Mouse (Mus musculus) forebrain, embryonic 10.5 days (tissue): ENCODE measurements around the gene Arv1. TPM values are rescaled to one million over a fixed set of nuclear protein-coding genes. Genes with fewer than 3 reads are reported as not detected.

ENCODE experiments used
- DNase-seq: peaks from one replicate; pipeline ENCODE4 v3.0.0-alpha.2; 2017; ENCODE audit warnings: low spot score; ENCODE audit errors: extremely low spot score
- H3K27ac ChIP-seq: fragments of 300-500 bp; sonication (generic); 2 replicates; pipeline ENCODE4 v1.5.1; 2016; ENCODE audit warnings: mild to moderate bottlenecking
- H3K27me3 ChIP-seq: fragments of 300-500 bp; sonication (generic); 2 replicates; pipeline ENCODE4 v1.6.1; 2016; ENCODE audit warnings: mild to moderate bottlenecking; ENCODE audit not compliant: poor library complexity, severe bottlenecking
- H3K36me3 ChIP-seq: fragments of 300-500 bp; sonication (generic); replicated peaks from 2 replicates; pipeline ENCODE4 v1.6.1; 2016; ENCODE audit warnings: mild to moderate bottlenecking, moderate library complexity
- H3K4me1 ChIP-seq: fragments of 300-500 bp; sonication (generic); 2 replicates; pipeline ENCODE4 v1.6.1; 2016
- H3K4me3 ChIP-seq: fragments of 300-500 bp; sonication (generic); 2 replicates; pipeline ENCODE4 v1.5.1; 2016; ENCODE audit warnings: mild to moderate bottlenecking, moderate library complexity
- H3K9me3 ChIP-seq: fragments of 300-500 bp; sonication (generic); 2 replicates; pipeline ENCODE4 v1.6.1; 2016; ENCODE audit warnings: mild to moderate bottlenecking, moderate library complexity
- WGBS: fragments of 180-500 bp; shearing (Covaris S2); methylation state at CpG from one replicate; pipeline ENCODE4 v1.1.7; 2016; 5-methylcytosine and 5-hydroxymethylcytosine counted together
- polyA plus RNA-seq: library from polyadenylated mRNA; unstranded; fragments of >200 nt; fragmentation: Nextera tagmentation; extraction: Ambion mirVana; gene quantifications from 2 replicates; pipeline ENCODE4 v1.2.1, GENCODE M21; 2016

Gene Arv1
- polyA plus RNA-seq = 32.6 and 40.3 TPM in 2 replicates

DNA sequence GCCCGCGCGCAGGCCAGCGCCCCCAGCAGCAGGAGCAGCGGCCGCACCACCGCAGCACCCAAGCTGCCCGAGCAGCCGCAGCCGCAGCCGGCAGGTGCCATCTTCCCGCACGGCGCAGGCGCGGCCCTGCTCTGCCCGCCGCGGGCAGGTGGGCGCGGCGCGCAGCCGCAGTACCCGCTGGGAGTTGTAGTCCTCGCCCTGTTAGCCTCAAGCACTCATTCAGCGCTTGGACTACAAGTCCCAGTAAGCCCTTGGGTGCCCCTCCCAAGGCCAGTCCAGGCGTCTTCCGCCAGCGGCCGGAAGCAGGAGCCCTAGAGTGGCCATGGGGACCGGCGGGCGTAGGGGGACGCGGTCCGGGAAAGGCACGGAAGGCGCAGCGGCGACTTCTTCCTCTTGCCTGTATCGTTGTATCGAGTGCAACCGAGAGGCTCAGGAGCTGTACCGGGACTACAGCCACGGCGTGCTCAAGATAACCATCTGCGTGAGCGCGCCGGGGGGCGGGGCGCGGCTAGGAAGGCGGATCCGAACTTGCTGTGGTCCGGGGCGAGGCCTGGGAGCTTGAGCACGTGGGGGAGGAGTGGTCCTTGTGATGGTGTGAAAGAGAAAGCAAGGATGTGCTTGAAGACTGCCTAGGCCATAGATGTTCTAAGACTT, at the start of gene Arv1, which contains the start of gene Ttc13:
Arv1 (plus strand) TSS at position 278 of the 654 bp plus-strand sequence.
Ttc13 (minus strand) TSS at position 122 of the 654 bp plus-strand sequence.
- Histone ChIP-seq H3K27ac (peak within 1 kb of the TSS; percentile 90), H3K27me3 (no peaks in the 10 kb centered on the region)
- under 1% methylated on average over 59 of the region's 59 CpGs for WGBS

GRCm38 (mm10) chr8:124672345-124672744, 49.6 kb upstream of the Arv1 start:
- no peak overlapping the region for H3K27ac ChIP-seq
- no peak overlapping the region for H3K4me3 ChIP-seq
- H3K36me3 ChIP-seq = peaks cover 69% of the 10 kb centered on the region
- no peaks in the 10 kb centered on the region for H3K4me1 ChIP-seq
- no peaks in the 10 kb centered on the region for H3K27me3 ChIP-seq
- DNase-seq = no peak
- H3K9me3 ChIP-seq = no peaks in the 10 kb centered on the region
- WGBS = 92% methylated on average over 2 of the region's 2 CpGs

More for the DNA sequence above, at the start of gene Arv1, which contains the start of gene Ttc13:
- Histone ChIP-seq H3K36me3 (peaks cover 34% of the 10 kb centered on the region), H3K4me1 (peaks cover 33% of the 10 kb centered on the region), H3K4me3 (peak within 1 kb of the TSS; percentile 98), H3K9me3 (no peaks in the 10 kb centered on the region)
- peak; percentile 93 for DNase-seq

GRCm38 (mm10) chr8:124676661-124677060, 45.3 kb upstream of the Arv1 start:
- H3K27me3 ChIP-seq = no peaks in the 10 kb centered on the region
- no peak overlapping the region for H3K27ac ChIP-seq
- no peak for DNase-seq
- H3K4me3 ChIP-seq = no peak overlapping the region
- peaks cover 99% of the 10 kb centered on the region for H3K36me3 ChIP-seq
- H3K4me1 ChIP-seq = peaks cover 3% of the 10 kb centered on the region; the same call in 1 of the 2 replicates
- no peaks in the 10 kb centered on the region for H3K9me3 ChIP-seq
- 91% methylated on average over 4 of the region's 4 CpGs for WGBS

GRCm38 (mm10) chr8:124677078-124677477, 44.9 kb upstream of the Arv1 start:
- H3K27me3 ChIP-seq = no peaks in the 10 kb centered on the region
- H3K9me3 ChIP-seq = no peaks in the 10 kb centered on the region
- no peak overlapping the region for H3K4me3 ChIP-seq
- H3K36me3 ChIP-seq = peaks cover 99% of the 10 kb centered on the region
- peaks cover 7% of the 10 kb centered on the region; the same call in 1 of the 2 replicates for H3K4me1 ChIP-seq
- DNase-seq = no peak
- peak overlapping the region; percentile 77 for H3K27ac ChIP-seq
- WGBS = 92% methylated on average over 7 of the region's 7 CpGs

GRCm38 (mm10) chr8:124677486-124677885, 44.5 kb upstream of the Arv1 start:
- peaks cover 99% of the 10 kb centered on the region for H3K36me3 ChIP-seq
- WGBS = 61% methylated on average over 12 of the region's 12 CpGs
- H3K27ac ChIP-seq = peak overlapping the region; percentile 77
- DNase-seq = peak; percentile 63
- H3K4me1 ChIP-seq = peaks cover 7% of the 10 kb centered on the region; the same call in 1 of the 2 replicates
- no peaks in the 10 kb centered on the region for H3K9me3 ChIP-seq
- H3K27me3 ChIP-seq = no peaks in the 10 kb centered on the region
- H3K4me3 ChIP-seq = no peak overlapping the region

- Histone ChIP-seq H3K9me3 (no peaks in the 10 kb centered on the region), H3K27ac (no peak overlapping the region), H3K4me1 (peaks cover 7% of the 10 kb centered on the region; the same call in 1 of the 2 replicates), H3K27me3 (no peaks in the 10 kb centered on the region), H3K4me3 (no peak overlapping the region), H3K36me3 (peaks cover 99% of the 10 kb centered on the region)
- no peak for DNase-seq
- 94% methylated on average over 13 of the region's 13 CpGs for WGBS
These were observed 43.7 kb upstream of the Arv1 start for GRCm38 (mm10) chr8:124678246-124678645.

- DNase-seq = no peak
- Histone ChIP-seq H3K27ac (no peak overlapping the region), H3K27me3 (no peaks in the 10 kb centered on the region), H3K36me3 (peaks cover 100% of the 10 kb centered on the region), H3K4me3 (no peak overlapping the region), H3K4me1 (peaks cover 7% of the 10 kb centered on the region; the same call in 1 of the 2 replicates), H3K9me3 (no peaks in the 10 kb centered on the region)
- 78% methylated on average over 10 of the region's 10 CpGs for WGBS
These were observed 40.7 kb upstream of the Arv1 start for GRCm38 (mm10) chr8:124681077-124681791.

GRCm38 (mm10) chr8:124681792-124682157, 40.2 kb upstream of the Arv1 start:
- DNase-seq = no peak
- Histone ChIP-seq H3K9me3 (no peaks in the 10 kb centered on the region), H3K36me3 (peaks cover 100% of the 10 kb centered on the region), H3K4me3 (no peak overlapping the region), H3K27ac (no peak overlapping the region), H3K4me1 (peaks cover 7% of the 10 kb centered on the region; the same call in 1 of the 2 replicates), H3K27me3 (no peaks in the 10 kb centered on the region)
- WGBS = 67% methylated on average over 10 of the region's 10 CpGs

GRCm38 (mm10) chr8:124682218-124682617, 39.7 kb upstream of the Arv1 start:
- DNase-seq = no peak
- WGBS = 85% methylated on average over 10 of the region's 10 CpGs
- H3K36me3 ChIP-seq = peaks cover 98% of the 10 kb centered on the region

GRCm38 (mm10) chr8:124688899-124689298, 33.0 kb upstream of the Arv1 start:
- no peak for DNase-seq
- no peaks in the 10 kb centered on the region for H3K4me1 ChIP-seq
- peaks cover 82% of the 10 kb centered on the region for H3K36me3 ChIP-seq
- no peak overlapping the region for H3K4me3 ChIP-seq
- 94% methylated on average over 13 of the region's 13 CpGs for WGBS
- H3K27me3 ChIP-seq = no peaks in the 10 kb centered on the region
- no peak overlapping the region for H3K27ac ChIP-seq
- H3K9me3 ChIP-seq = no peaks in the 10 kb centered on the region

More at GRCm38 (mm10) chr8:124682218-124682617, 39.7 kb upstream of the Arv1 start:
- H3K4me1 ChIP-seq = peaks cover 7% of the 10 kb centered on the region; the same call in 1 of the 2 replicates
- H3K9me3 ChIP-seq = no peaks in the 10 kb centered on the region
- H3K27me3 ChIP-seq = no peaks in the 10 kb centered on the region
- no peak overlapping the region for H3K27ac ChIP-seq
- no peak overlapping the region for H3K4me3 ChIP-seq

DNA sequence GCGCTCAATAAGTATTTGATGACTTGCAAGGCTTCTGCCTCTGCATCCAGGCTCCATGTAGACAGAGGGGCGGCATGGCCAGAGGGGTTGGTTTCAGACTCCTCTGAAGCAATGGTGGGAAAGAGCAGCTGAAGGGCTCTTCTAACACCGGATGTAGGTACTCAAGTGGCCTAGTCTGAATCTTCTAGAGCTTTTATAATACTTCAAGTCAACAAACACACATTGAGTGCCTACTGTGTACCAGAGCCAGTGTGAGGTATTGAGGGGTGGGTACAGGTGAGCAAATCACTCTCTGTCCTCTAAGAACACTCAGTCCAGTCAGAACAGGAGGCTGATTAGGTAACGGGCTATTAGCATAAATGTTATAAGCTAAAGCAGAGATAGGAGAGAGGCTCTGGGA, 30.2 kb upstream of the Arv1 start:
- Histone ChIP-seq H3K27ac (no peak overlapping the region), H3K9me3 (no peaks in the 10 kb centered on the region), H3K36me3 (peaks cover 81% of the 10 kb centered on the region), H3K27me3 (no peaks in the 10 kb centered on the region), H3K4me1 (no peaks in the 10 kb centered on the region), H3K4me3 (no peak overlapping the region)
- 93% methylated on average over 4 of the region's 4 CpGs for WGBS
- no peak for DNase-seq

DNA sequence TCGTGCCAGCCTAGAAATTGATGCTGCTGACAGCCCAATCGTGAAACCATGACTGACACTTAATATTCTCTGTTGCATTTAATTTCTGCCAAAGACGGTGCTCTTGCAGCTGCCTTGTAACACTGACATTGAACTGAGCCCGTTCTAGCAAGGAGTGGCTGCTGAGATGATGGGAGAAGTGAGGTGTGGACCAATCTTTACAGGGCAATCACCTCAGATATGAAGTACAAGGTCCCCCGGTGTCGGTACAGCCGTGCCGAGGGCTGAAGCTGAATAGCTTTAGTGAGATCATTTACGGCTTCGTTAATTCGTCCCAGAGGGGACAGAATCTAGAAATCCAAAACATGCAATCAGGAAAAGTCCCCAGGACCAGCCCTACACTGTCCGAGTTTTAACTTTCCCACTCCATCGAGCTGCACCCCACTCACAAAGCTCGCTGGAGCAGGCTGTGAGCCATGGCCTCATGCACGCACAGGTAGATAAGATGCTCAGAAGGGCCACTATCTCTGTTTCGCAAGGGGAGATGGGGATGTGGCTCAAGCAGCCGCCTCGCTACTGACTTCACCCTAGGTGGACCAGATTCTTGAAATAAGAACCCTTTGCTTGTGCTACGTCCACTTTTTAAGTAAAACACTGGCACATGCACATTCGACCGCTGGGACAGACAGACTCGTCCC, 26.4 kb upstream of the Arv1 start:
- Histone ChIP-seq H3K9me3 (no peaks in the 10 kb centered on the region), H3K4me1 (no peaks in the 10 kb centered on the region), H3K36me3 (peaks cover 94% of the 10 kb centered on the region), H3K27me3 (no peaks in the 10 kb centered on the region), H3K4me3 (no peak overlapping the region), H3K27ac (no peak overlapping the region)
- no peak for DNase-seq
- 95% methylated on average over 22 of the region's 22 CpGs for WGBS
